Mouse (Mus musculus) liver, embryonic 14.5 days (tissue): Measurements from ENCODE around the gene Celf2.

Source experiments
- CTCF ChIP-seq: IDR thresholded peaks from 2 replicates; pipeline ENCODE4 v1.5.1; 2016; ENCODE audit warnings: antibody characterized with exemption, low read depth, control low read depth
- EP300 ChIP-seq: IDR thresholded peaks from 2 replicates; pipeline ENCODE4 v1.6.1; 2016; ENCODE audit warnings: antibody characterized with exemption, low read depth

GRCm38 (mm10) chr2:6545127-6545931 is 964.0 kb downstream of the Celf2 start:
- TF ChIP-seq CTCF, result no peak
- TF ChIP-seq EP300, result no peak
